Mouse (Mus musculus) ES-Bruce4 (cell line): Measurements from ENCODE around the gene AB124611.

Experiments used
- CTCF ChIP-seq: IDR thresholded peaks from one replicate; pipeline ENCODE4 v1.8.1; 2011; ENCODE audit warnings: low read depth, low read length
- EP300 ChIP-seq: IDR thresholded peaks from 2 replicates; pipeline ENCODE4 v1.6.1; 2011; ENCODE audit warnings: low read depth, low read length; ENCODE audit not compliant: insufficient read depth
- POLR2A ChIP-seq: IDR thresholded peaks from one replicate; pipeline ENCODE4 v1.8.1; 2011; ENCODE audit warnings: low read length; ENCODE audit not compliant: insufficient read depth

DNA sequence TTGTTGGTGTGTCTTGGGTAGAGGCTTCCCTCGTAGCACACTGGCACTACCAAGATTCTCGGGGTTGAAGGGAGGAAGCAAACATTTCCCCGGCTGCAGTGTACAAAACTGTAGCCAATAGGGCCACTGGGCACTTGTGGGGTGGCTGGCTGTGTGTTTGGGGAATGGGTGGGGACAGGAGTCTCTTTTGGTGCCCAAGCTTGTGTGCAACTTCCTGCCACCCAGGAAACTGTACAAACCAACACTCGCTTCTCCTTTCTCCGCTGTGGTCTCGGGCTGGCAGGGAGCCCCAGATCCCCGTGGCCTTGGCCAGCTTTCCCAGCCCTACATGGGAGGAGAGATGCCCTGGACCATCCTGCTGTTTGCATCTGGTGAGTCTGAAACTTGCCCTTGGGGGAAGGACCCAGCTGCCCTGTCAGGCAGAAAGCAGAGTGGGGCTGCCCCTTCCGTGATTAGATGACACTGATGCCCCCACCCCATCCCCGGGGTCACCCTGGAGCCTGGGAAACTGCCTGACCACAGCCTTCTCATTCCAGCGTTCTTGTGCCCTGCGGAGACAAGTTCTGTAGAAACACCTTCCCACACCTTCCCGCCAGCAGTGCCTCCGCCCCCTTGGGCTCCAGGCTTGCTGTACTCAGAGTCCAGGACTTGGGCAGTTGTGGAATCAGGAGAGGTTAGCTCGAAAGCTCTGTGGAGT lies at the start of gene AB124611:
- TF ChIP-seq CTCF (no peak), POLR2A (no peak), EP300 (no peak)
